Mouse (Mus musculus) liver, embryonic 14.5 days (tissue): ENCODE data around the gene Veph1. TPM values are rescaled to one million over a fixed set of nuclear protein-coding genes. Genes with fewer than 3 reads are reported as not detected.

Source experiments
- ATAC-seq: fragments of 200-750 bp; cut with Nextera tagmentation; 2 replicates; pipeline ENCODE4 v1.8.0; 2017; ENCODE audit warnings: moderate number of reproducible peaks, mild to moderate bottlenecking, moderate library complexity; ENCODE audit not compliant: insufficient read depth
- DNase-seq, 3 experiments: peaks; one replicate each; pipeline ENCODE4 v3.0.0-alpha.2; 2012 to 2013; ENCODE audit warnings: low read depth in 3 of 3, low spot score in 3 of 3
- H3K27ac ChIP-seq: fragments of 300-500 bp; sonication (generic); 2 replicates; pipeline ENCODE4 v1.5.1; 2014; ENCODE audit warnings: moderate library complexity, mild to moderate bottlenecking, control low read depth, inconsistent platforms
- H3K27me3 ChIP-seq: fragments of 300-500 bp; sonication (generic); 2 replicates; pipeline ENCODE4 v1.6.1; 2014; ENCODE audit warnings: mild to moderate bottlenecking, low read length, moderate library complexity; ENCODE audit not compliant: control insufficient read depth, insufficient read depth
- H3K36me3 ChIP-seq: fragments of 300-500 bp; sonication (generic); replicated peaks from 2 replicates; pipeline ENCODE4 v1.6.1; 2014; ENCODE audit warnings: low read depth; ENCODE audit not compliant: control insufficient read depth, insufficient read depth
- H3K4me1 ChIP-seq, 2 experiments: fragments of 200-500 bp in 1 of 2; fragments of 300-500 bp in 1 of 2; sonication (generic) in 1 of 2; replicated peaks; 2 replicates each; pipeline ENCODE4 v1.6.1; 2012 to 2014; ENCODE audit warnings: antibody characterized with exemption in 1 of 2, inconsistent platforms in 1 of 2, low read length in 1 of 2; ENCODE audit not compliant: control insufficient read depth in 2 of 2, insufficient read depth in 2 of 2
- H3K4me2 ChIP-seq: fragments of 300-500 bp; sonication (generic); 2 replicates; pipeline ENCODE4 v1.6.1; 2014; ENCODE audit warnings: low read depth, mild to moderate bottlenecking, control low read depth, moderate library complexity
- H3K4me3 ChIP-seq, 2 experiments: fragments of 200-500 bp in 1 of 2; fragments of 300-500 bp in 1 of 2; sonication (generic) in 1 of 2; 2 replicates each; pipeline ENCODE4 v1.5.1; 2012 to 2014; ENCODE audit warnings: low read depth in 2 of 2, low read length in 2 of 2, mild to moderate bottlenecking in 2 of 2, control low read depth in 1 of 2, inconsistent platforms in 1 of 2, moderate library complexity in 1 of 2; ENCODE audit not compliant: insufficient read depth in 1 of 2
- H3K9ac ChIP-seq: fragments of 300-500 bp; sonication (generic); replicated peaks from 2 replicates; pipeline ENCODE4 v1.6.1; 2014; ENCODE audit warnings: mild to moderate bottlenecking, control low read depth, moderate library complexity
- H3K9me3 ChIP-seq: fragments of 300-500 bp; sonication (generic); 2 replicates; pipeline ENCODE4 v1.6.1; 2016; ENCODE audit warnings: low read length, mixed read lengths; ENCODE audit not compliant: control insufficient read depth
- CTCF ChIP-seq: IDR thresholded peaks from 2 replicates; pipeline ENCODE4 v1.5.1; 2016; ENCODE audit warnings: antibody characterized with exemption, low read depth, control low read depth
- EP300 ChIP-seq: IDR thresholded peaks from 2 replicates; pipeline ENCODE4 v1.6.1; 2016; ENCODE audit warnings: antibody characterized with exemption, low read depth
- WGBS: fragments of 180-500 bp; shearing (Covaris S2); extraction: QIAGEN DNeasy Blood & Tissue Kit; methylation state at CpG from one replicate; pipeline ENCODE4 v1.1.7; 2014; ENCODE audit not compliant: insufficient replicate concordance; 5-methylcytosine and 5-hydroxymethylcytosine counted together
- polyA plus RNA-seq, 2 experiments: library from polyadenylated mRNA; depleted of rRNA in 1 of 2; stranded (reverse) in 1 of 2; unstranded in 1 of 2; fragments of >200 nt; fragmentation: Nextera tagmentation in 1 of 2; extraction: Ambion mirVana in 1 of 2; gene quantifications; 2 replicates each; pipeline versions ENCODE4 v1.2.1 to v1.2.3; 2012 to 2014

Veph1 gene
- polyA plus RNA-seq (2012; rRNA removed) (0.01 TPM in 2 replicates), polyA plus RNA-seq (2014; fragmentation: Nextera tagmentation; extraction: Ambion mirVana) (0.06 TPM in 1 of 2 replicates, not detected in the other)

- Histone ChIP-seq H3K9me3 (no peaks in the 10 kb centered on the region), H3K4me3 (no peak within 1 kb of the TSS), H3K36me3 (no peaks in the 10 kb centered on the region), H3K4me1 (no peaks in the 10 kb centered on the region), H3K9ac (no peak within 1 kb of the TSS), H3K27me3 (no peaks in the 10 kb centered on the region), H3K4me2 (no peak within 1 kb of the TSS), H3K27ac (no peak within 1 kb of the TSS)
- DNase-seq: no peak
- no peak for ATAC-seq
- TF ChIP-seq EP300: no peak
- TF ChIP-seq CTCF: no peak
- WGBS: 18% methylated on average over 11 of the region's 11 CpGs
Observed at GRCm38 (mm10) chr3:66296545-66296944, at the start of gene Veph1. Gene Veph1, minus strand, starts transcription at chr3:66296837.

- Histone ChIP-seq H3K9ac (no peak overlapping the region), H3K4me3 (no peak overlapping the region), H3K36me3 (no peaks in the 10 kb centered on the region), H3K9me3 (no peaks in the 10 kb centered on the region), H3K4me2 (no peak overlapping the region), H3K4me1 (no peaks in the 10 kb centered on the region), H3K27me3 (no peaks in the 10 kb centered on the region), H3K27ac (no peak overlapping the region)
- no peak for ATAC-seq
- DNase-seq: no peak
- 60% methylated on average over 2 of the region's 2 CpGs for WGBS
- TF ChIP-seq CTCF (no peak), EP300 (no peak)
Observed at GRCm38 (mm10) chr3:66340742-66341141, 44.1 kb upstream of the Veph1 start.

- H3K27ac ChIP-seq: no peak overlapping the region
- WGBS: 71% methylated on average over 9 of the region's 9 CpGs
Observed at GRCm38 (mm10) chr3:66332401-66332729, 35.7 kb upstream of the Veph1 start.

DNA sequence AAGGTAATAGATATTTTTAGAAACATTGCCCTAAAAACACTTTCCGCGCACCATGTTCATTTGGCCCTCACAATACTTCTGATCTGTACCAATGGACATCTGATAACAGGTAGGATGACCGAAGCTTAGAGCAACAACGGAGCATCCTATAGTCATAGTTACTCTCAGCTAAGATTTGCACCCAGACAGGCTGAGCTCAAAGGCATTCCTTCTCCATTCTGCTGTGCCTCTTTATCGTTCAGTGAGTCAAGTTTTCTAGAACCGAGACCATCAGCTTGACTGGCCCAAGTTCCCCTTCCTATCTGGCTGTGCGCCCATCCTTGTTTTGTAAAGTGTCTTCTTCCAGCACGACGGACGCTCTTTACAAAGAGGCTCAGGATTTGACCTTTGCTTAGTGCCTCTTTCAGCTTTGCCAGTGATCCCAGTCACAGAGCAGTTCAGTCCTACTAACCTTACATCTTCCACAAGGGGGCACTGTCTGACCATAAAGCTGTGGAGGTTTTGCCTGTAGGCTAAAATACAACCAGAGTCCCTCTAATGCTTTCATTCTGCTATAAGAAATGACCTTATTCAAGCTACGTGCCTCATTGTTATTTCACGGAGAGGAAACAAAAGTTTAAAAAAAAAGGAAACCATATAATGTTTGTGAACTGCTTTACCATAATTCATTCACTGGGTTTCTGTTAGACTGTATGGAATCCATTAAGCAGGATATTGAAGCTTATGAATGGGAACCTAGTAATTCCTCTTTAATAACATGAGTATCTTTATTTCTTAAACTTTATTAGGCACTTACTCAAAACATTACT lies 35.2 kb upstream of the Veph1 start:
- peak; percentile 22 to 38 (median 24) for DNase-seq
- H3K27ac ChIP-seq: no peak overlapping the region
- 47% methylated on average over 12 of the region's 12 CpGs for WGBS

More at GRCm38 (mm10) chr3:66332401-66332729, 35.7 kb upstream of the Veph1 start:
- H3K36me3 ChIP-seq: no peaks in the 10 kb centered on the region
- no peaks in the 10 kb centered on the region for H3K9me3 ChIP-seq
- DNase-seq (no peak), ATAC-seq (no peak)
- TF ChIP-seq EP300 (no peak), CTCF (no peak)
- no peaks in the 10 kb centered on the region for H3K4me1 ChIP-seq
- no peak overlapping the region for H3K4me2 ChIP-seq
- H3K9ac ChIP-seq: no peak overlapping the region
- H3K27me3 ChIP-seq: no peaks in the 10 kb centered on the region
- no peak overlapping the region for H3K4me3 ChIP-seq

GRCm38 (mm10) chr3:66330896-66331579 lies 34.4 kb upstream of the Veph1 start:
- no peak for TF ChIP-seq EP300
- no peak for TF ChIP-seq CTCF
- Histone ChIP-seq H3K9me3 (no peaks in the 10 kb centered on the region), H3K27me3 (no peaks in the 10 kb centered on the region), H3K9ac (no peak overlapping the region), H3K4me1 (no peaks in the 10 kb centered on the region), H3K27ac (no peak overlapping the region), H3K4me2 (no peak overlapping the region), H3K36me3 (no peaks in the 10 kb centered on the region), H3K4me3 (no peak overlapping the region)
- ATAC-seq: no peak
- DNase-seq: no peak
- 40% methylated on average over 15 of the region's 15 CpGs for WGBS

More for the DNA sequence above, 35.2 kb upstream of the Veph1 start:
- Histone ChIP-seq H3K36me3 (no peaks in the 10 kb centered on the region), H3K4me3 (no peak overlapping the region), H3K4me2 (no peak overlapping the region), H3K9ac (no peak overlapping the region), H3K27me3 (no peaks in the 10 kb centered on the region), H3K4me1 (no peaks in the 10 kb centered on the region), H3K9me3 (no peaks in the 10 kb centered on the region)
- TF ChIP-seq CTCF (peak; percentile 69), EP300 (no peak)
- ATAC-seq: no peak
